Mouse (Mus musculus) liver, adult 2 months (tissue): Measurements from ENCODE around the gene Cxadr. TPM values are rescaled to one million over a fixed set of nuclear protein-coding genes. Genes with fewer than 3 reads are reported as not detected.

Experiments used
- DNase-seq: peaks from one replicate; pipeline ENCODE4 v3.0.0-alpha.2; 2011; ENCODE audit warnings: low read depth, low spot score; ENCODE audit errors: extremely low read depth
- H3K27ac ChIP-seq: fragments of 200-500 bp; replicated peaks from 2 replicates; pipeline ENCODE4 v1.5.1; 2012; ENCODE audit warnings: low read depth, mild to moderate bottlenecking, control low read depth, inconsistent platforms, low read length; ENCODE audit not compliant: insufficient read depth
- H3K27me3 ChIP-seq: fragments of 200-500 bp; 2 replicates; pipeline ENCODE4 v1.6.1; 2012; ENCODE audit warnings: mild to moderate bottlenecking, moderate library complexity, low read length, inconsistent platforms; ENCODE audit not compliant: control insufficient read depth, insufficient read depth
- H3K36me3 ChIP-seq: fragments of 200-500 bp; 2 replicates; pipeline ENCODE4 v1.6.1; 2012; ENCODE audit warnings: low read length, inconsistent platforms; ENCODE audit not compliant: control insufficient read depth, insufficient read depth
- H3K4me1 ChIP-seq: fragments of 200-500 bp; 2 replicates; pipeline ENCODE4 v1.6.1; 2011; ENCODE audit warnings: low read length; ENCODE audit not compliant: control insufficient read depth, insufficient read depth
- H3K4me3 ChIP-seq: fragments of 200-500 bp; 2 replicates; pipeline ENCODE4 v1.5.1; 2011; ENCODE audit warnings: low read depth, mild to moderate bottlenecking, control low read depth, low read length, moderate library complexity; ENCODE audit not compliant: insufficient read depth
- H3K79me2 ChIP-seq: fragments of 200-500 bp; 2 replicates; pipeline ENCODE4 v1.6.1; 2012; ENCODE audit warnings: inconsistent platforms, mild to moderate bottlenecking, low read length, moderate library complexity; ENCODE audit not compliant: control insufficient read depth, insufficient read depth
- H3K9ac ChIP-seq: fragments of 200-500 bp; 2 replicates; pipeline ENCODE4 v1.6.1; 2012; ENCODE audit warnings: low read depth, mild to moderate bottlenecking, control low read depth, inconsistent platforms, low read length
- CTCF ChIP-seq: fragments of 200-500 bp; IDR thresholded peaks from 2 replicates; pipeline ENCODE4 v1.5.1; 2011; ENCODE audit warnings: low read depth, low read length, control low read depth
- POLR2A ChIP-seq: fragments of 200-500 bp; IDR thresholded peaks from 2 replicates; pipeline ENCODE4 v1.6.1; 2011; ENCODE audit warnings: low read length, control low read depth; ENCODE audit not compliant: insufficient read depth; ENCODE audit errors: extremely low read depth
- WGBS: fragments of 180-500 bp; shearing (Covaris S2); methylation state at CpG from one replicate; pipeline ENCODE4 v1.1.7; 2018; 5-methylcytosine and 5-hydroxymethylcytosine counted together
- polyA plus RNA-seq: library from polyadenylated mRNA; depleted of rRNA; stranded (reverse); fragments of >200 nt; gene quantifications from 2 replicates; pipeline ENCODE4 v1.2.3, GENCODE M21; 2012
- total RNA-seq: library from RNA; depleted of rRNA; stranded (reverse); fragments of >200 nt; gene quantifications from 2 replicates; pipeline ENCODE4 v1.2.3, GENCODE M21; 2014

The Cxadr gene
- total and polyA plus RNA-seq, 2 experiments = 26.4 to 50.9 TPM

- no peak for TF ChIP-seq CTCF
- no peak for TF ChIP-seq POLR2A
- no peaks in the 10 kb centered on the region for H3K27me3 ChIP-seq
- no peaks in the 10 kb centered on the region for H3K36me3 ChIP-seq
- peak overlapping the region; percentile 16 for H3K4me3 ChIP-seq
- H3K9ac ChIP-seq = peak overlapping the region; percentile 48
- 0% methylated on average over 7 of the region's 7 CpGs for WGBS
- peak; percentile 90 for DNase-seq
- peak overlapping the region; percentile 79 for H3K27ac ChIP-seq
- no peaks in the 10 kb centered on the region for H3K79me2 ChIP-seq
- peaks cover 28% of the 10 kb centered on the region for H3K4me1 ChIP-seq
These were observed 36.1 kb upstream of the Cxadr start for GRCm38 (mm10) chr16:78265151-78265590.

GRCm38 (mm10) chr16:78265826-78266225 is 35.5 kb upstream of the Cxadr start:
- no peaks in the 10 kb centered on the region for H3K36me3 ChIP-seq
- peak; percentile 89 for DNase-seq
- H3K79me2 ChIP-seq = no peaks in the 10 kb centered on the region
- TF ChIP-seq CTCF = no peak
- TF ChIP-seq POLR2A = no peak
- H3K9ac ChIP-seq = peak overlapping the region; percentile 48
- peak overlapping the region; percentile 79 for H3K27ac ChIP-seq
- H3K27me3 ChIP-seq = no peaks in the 10 kb centered on the region
- 28% methylated on average over 11 of the region's 11 CpGs for WGBS
- peak overlapping the region; percentile 16; the same call in 1 of the 2 replicates for H3K4me3 ChIP-seq
- peaks cover 27% of the 10 kb centered on the region for H3K4me1 ChIP-seq

- TF ChIP-seq POLR2A (no peak), CTCF (no peak)
- H3K27ac ChIP-seq = peak overlapping the region; percentile 90
- H3K27me3 ChIP-seq = no peaks in the 10 kb centered on the region
These were observed 33.8 kb upstream of the Cxadr start for GRCm38 (mm10) chr16:78267453-78267852.

GRCm38 (mm10) chr16:78268167-78268566 is 33.1 kb upstream of the Cxadr start:
- Histone ChIP-seq H3K9ac (no peak overlapping the region), H3K27me3 (no peaks in the 10 kb centered on the region), H3K36me3 (no peaks in the 10 kb centered on the region), H3K79me2 (no peaks in the 10 kb centered on the region), H3K4me1 (peaks cover 20% of the 10 kb centered on the region), H3K4me3 (no peak overlapping the region), H3K27ac (no peak overlapping the region)
- WGBS = 20% methylated on average over 3 of the region's 3 CpGs
- TF ChIP-seq CTCF (no peak), POLR2A (no peak)
- peak; percentile 96 for DNase-seq

More at GRCm38 (mm10) chr16:78267453-78267852, 33.8 kb upstream of the Cxadr start:
- Histone ChIP-seq H3K36me3 (no peaks in the 10 kb centered on the region), H3K4me3 (no peak overlapping the region), H3K4me1 (peaks cover 20% of the 10 kb centered on the region), H3K9ac (no peak overlapping the region), H3K79me2 (no peaks in the 10 kb centered on the region)
- DNase-seq = peak; percentile 75

GRCm38 (mm10) chr16:78274825-78275455 is 26.3 kb upstream of the Cxadr start:
- Histone ChIP-seq H3K27me3 (no peaks in the 10 kb centered on the region), H3K36me3 (no peaks in the 10 kb centered on the region), H3K4me3 (no peak overlapping the region), H3K9ac (no peak overlapping the region), H3K4me1 (no peaks in the 10 kb centered on the region), H3K79me2 (no peaks in the 10 kb centered on the region), H3K27ac (no peak overlapping the region)
- 91% methylated on average over 9 of the region's 9 CpGs for WGBS
- DNase-seq = no peak
- TF ChIP-seq CTCF = no peak
- TF ChIP-seq POLR2A = no peak

GRCm38 (mm10) chr16:78277567-78277966 is 23.7 kb upstream of the Cxadr start:
- Histone ChIP-seq H3K36me3 (no peaks in the 10 kb centered on the region), H3K4me1 (no peaks in the 10 kb centered on the region), H3K79me2 (no peaks in the 10 kb centered on the region), H3K27me3 (no peaks in the 10 kb centered on the region), H3K27ac (no peak overlapping the region), H3K4me3 (no peak overlapping the region), H3K9ac (no peak overlapping the region)
- TF ChIP-seq POLR2A = no peak
- no peak for TF ChIP-seq CTCF
- WGBS = 81% methylated on average over 4 of the region's 4 CpGs
- no peak for DNase-seq
